Mouse (Mus musculus) ovary, postnatal 36 days (tissue): ENCODE data around the gene Mcee.

Source experiments
- DNase-seq: peaks from one replicate; pipeline ENCODE4 v3.0.0; 2022; ENCODE audit warnings: low spot score, mixed read lengths

The Mcee gene

DNA sequence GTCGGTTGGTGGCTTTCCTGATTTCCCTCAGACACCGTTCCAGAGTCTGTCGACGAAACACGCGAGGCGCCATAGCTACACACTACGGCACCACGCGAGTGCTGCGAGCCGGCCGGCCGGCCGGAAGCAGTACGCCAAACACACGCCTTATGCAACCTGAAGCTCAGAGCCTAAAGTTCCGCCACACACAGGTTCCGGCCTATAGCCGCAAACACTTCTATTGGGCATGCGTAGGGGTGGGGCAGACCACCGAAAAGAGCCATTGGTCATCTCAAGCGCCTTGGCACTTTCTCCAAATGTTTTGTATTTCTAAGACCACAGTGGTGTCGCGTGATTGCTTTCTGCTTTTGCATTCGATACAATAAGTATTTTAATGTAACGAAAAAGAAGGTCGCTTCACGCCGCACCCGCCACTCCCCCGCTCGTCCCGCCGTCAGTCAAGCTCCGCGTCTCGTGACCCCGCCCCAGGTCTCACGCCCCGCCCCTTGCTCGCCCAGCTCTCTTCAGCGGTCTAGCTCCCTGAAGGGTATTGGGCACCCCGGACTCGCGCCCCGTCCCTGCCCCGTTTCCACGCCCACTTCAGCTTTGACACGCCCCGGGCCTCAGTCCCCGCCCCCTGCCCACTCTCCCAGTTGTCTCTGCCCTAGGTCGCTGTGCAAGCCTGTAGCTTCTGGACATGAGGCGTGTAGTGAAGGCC lies at the start of gene Mcee, which contains the start of gene Mphosph10:
Mcee (plus strand) TSS at position 486 of the 697 bp plus-strand sequence.
Mphosph10 (minus strand) TSS at position 147 of the 697 bp plus-strand sequence.
- peak; percentile 99 for DNase-seq

DNA sequence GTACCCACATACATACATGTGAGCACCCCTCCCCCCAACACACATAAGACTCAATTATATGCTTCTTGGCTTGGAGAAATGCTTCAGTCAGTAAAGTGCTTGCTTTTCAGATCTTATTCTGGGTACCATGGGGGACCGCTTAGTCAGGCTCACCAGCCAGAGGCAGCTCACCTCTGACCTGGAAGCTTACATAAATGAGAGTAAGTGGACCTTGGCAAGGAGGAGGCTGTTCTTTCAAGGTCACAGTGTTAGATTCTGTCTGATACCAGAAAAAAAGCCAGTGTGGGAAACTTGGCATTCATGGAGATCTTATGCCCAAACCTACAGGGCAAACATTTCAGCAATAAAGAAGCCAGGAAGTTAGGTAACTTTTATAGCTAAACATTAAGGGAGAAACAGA lies 44.6 kb upstream of the Mcee start:
- no peak for DNase-seq

DNA sequence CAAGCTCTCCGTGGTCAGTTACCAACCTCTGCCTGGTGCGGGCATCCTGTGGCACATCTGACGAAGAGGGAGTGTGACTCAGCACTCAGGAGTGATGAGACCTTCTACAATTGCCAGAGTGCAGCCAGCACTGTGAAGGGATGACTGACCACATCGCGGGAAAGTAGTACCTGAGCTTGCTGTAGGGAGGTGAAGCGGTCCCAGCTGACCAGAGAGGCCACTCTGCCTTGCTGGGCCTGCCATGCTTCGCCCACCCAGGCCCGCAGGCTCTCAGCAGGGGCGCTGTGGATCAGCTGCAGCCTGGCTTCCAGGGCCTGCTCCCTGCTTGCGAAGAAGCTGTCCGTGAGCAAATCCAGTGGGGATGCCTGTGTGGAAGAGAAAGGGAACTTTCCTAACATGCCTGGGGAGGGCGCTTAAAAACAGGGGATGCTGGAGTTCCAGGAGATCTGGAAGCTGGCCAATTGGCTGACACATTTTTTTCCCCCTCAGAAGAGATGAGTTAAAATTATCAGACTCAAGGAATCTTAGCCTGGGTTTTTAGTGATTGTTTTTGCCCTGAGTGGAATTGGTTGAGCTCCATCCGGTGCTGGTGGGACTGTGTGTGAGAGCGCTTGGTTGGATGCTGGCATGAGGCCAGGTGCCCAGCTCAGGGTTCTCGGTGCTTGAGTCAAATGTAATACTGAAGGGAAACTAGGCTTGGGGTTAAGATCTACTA lies 43.1 kb upstream of the Mcee start:
- no peak for DNase-seq

DNA sequence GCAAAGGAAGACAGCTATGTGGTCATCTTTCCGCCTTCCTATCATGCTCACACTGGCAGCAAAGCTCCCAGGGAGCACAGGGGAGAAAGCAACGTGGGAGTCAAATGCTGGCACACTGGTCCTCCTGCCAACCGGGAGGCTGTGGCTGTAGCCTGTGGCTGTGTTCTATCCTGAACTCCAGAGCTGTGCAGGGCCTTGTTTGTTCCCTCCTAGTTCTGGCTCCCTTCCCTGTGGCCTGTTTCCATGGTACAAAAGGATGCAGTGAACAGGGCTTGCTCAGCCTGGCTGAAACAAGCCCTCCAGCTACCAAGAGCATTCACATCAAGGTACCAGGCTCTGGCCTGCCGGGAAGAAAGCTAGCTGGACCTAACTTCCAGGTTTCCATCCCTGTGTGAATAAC lies 41.3 kb upstream of the Mcee start:
- DNase-seq = no peak

DNA sequence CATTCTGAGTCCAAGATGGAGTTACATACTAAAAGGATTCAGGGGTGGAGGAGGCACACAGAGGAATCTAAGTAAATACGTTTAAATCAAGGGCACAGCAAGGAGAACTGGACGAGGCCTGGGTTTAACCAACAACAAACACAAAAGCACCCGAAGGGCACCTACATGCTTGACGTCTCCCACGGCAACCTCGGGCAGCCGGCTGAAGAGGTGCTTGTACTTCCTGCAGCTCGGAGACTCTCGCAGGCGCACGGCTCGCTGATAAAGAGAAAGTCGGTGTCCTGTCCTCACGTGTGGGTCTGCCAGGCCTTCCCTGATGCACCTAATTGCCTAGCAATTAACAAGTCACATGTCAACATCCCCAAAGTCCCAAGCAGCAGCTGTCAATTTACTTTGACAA lies 38.2 kb upstream of the Mcee start:
- no peak for DNase-seq

DNA sequence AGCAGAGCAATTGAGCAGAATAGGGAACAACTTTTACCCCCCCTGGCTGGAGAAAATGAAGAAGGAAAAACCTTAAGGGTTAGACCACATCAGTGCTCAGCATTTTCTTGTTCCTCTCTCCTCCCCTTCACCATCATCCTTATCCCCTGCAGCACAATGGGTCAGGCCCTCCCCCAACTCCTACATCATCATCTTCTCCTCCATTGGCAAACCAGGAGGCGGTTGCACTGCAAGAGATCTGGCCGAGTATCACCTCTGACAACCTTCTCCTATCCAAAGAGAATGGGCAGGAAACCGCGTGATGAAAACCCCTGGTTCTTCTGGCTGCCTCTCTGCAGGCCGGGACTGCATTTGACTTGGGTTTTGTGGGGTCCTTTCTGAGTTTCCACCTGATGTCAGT lies 35.7 kb upstream of the Mcee start:
- DNase-seq = no peak

DNA sequence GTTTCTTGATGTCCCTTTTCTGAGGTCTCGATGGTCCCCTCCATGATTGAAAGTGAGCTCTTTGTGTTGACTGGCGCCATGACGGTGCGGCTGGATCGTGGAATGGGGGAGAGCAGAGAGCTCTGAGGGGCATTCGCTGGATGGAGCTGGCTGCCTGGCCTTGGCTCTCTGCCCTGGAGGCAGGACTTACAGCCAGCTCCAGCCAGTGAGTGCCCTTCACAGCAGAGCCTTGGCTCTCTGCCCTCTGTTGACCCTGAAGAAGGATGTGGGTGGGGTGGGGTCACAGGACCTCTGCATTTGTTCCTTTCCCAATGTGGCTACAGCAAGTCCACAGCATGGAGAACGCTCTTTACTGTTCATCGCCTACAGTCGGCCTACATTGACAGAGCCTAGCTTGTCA lies 35.0 kb upstream of the Mcee start:
- peak; percentile 76 for DNase-seq

DNA sequence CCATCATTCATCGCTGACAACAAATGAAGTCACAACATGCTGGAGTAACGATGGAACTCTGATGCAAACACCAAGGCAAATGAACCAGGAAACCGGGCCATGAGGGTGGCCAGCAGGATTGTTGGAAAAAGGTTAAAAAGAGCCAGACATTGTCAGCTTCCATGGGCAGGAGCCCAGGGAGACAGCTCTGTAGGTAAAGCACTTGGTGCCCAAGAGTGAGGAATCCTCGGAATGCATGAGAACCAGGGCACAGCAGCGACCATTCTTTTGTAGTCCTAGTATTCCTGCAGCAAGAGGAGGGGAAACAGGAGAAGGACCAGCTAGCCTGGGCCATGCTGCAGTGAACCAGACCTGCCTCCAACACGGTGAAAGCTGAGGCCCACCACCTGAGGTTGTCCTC lies 33.7 kb upstream of the Mcee start:
- DNase-seq = no peak

DNA sequence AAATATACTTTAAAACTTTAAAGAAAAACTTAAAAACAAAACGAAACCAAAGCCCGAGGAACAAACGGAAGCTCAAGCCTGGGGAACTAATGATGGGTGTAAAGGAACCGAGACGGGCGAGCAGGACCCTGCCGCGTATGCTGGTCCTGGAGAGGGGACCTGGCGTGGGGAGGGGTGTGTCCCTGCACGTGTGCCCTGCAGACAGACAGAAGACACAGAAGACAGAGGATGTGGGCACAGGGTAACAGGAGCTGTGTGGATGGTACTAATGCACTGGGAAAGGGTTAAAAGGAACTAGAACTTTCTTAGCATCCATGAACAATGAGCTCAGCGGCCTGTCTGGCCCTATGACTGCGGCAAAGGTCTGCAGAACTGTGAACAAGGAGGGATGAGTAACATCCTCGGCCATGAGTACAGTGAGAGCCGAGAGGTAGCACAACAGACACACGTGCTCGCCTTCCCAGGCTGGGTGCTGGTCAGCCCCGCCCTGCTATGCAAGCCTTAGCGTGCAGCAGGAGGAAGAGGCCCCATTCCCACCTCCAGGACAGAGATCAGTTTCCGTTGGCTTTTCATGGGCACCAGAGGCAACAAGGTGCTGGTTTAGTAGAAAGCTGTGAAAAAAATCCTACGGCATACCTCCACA lies 32.3 kb upstream of the Mcee start:
- no peak for DNase-seq

DNA sequence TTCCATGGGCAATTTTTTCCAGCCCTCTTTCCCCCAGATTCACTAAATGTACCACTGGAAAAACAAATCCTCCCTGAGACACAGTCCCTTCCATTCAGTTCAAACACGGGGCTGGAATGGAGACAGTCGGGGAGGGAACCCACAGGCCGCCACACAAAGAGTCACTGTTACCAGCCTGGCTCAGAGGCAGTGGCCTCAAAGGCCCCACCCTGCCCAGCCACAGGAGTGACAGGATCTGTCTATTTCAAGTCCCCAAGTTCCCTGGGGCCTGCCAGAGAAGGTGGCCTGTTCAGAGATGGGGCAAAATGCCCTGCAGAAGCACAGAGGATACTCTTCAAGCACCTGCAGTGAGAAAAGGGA lies 31.8 kb upstream of the Mcee start:
- DNase-seq = no peak

DNA sequence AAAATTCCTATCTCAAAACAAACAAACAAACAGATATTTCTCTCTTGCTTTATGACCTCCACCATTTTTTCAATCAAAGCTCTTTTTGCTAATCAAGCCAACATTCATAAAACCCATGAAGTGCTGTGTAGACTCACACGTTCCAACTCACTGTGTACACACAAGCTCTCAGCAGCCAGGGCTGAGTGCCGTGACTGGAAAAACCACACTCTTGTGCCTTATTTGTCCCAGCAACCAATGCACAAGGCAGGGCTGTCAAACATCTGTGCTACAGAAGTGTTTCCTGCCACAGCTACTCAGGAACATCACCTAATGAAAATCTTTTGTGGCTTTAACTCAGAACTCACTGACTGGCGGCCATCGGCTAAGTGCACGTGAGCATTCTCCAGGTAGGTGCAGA lies 26.5 kb upstream of the Mcee start:
- DNase-seq = no peak

DNA sequence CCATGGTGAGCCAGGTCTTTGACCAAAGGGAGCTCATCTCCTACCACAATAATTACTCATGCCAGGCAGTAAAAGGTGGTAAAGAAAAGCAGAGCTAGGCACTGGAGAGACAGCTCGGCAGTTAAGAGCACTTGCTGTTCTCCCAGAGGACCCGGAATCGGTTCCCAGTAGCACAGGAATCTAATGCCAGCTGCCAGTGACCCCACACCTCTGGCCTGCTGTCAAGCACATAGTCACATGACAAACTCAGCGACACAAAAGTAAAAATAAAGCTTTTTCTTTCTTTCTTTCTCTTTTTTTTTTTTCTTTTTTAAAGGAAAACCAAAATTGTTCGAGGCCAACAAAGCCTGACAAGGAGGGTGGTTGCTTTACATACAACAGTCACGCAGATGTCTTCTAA lies 22.6 kb upstream of the Mcee start:
- no peak for DNase-seq

DNA sequence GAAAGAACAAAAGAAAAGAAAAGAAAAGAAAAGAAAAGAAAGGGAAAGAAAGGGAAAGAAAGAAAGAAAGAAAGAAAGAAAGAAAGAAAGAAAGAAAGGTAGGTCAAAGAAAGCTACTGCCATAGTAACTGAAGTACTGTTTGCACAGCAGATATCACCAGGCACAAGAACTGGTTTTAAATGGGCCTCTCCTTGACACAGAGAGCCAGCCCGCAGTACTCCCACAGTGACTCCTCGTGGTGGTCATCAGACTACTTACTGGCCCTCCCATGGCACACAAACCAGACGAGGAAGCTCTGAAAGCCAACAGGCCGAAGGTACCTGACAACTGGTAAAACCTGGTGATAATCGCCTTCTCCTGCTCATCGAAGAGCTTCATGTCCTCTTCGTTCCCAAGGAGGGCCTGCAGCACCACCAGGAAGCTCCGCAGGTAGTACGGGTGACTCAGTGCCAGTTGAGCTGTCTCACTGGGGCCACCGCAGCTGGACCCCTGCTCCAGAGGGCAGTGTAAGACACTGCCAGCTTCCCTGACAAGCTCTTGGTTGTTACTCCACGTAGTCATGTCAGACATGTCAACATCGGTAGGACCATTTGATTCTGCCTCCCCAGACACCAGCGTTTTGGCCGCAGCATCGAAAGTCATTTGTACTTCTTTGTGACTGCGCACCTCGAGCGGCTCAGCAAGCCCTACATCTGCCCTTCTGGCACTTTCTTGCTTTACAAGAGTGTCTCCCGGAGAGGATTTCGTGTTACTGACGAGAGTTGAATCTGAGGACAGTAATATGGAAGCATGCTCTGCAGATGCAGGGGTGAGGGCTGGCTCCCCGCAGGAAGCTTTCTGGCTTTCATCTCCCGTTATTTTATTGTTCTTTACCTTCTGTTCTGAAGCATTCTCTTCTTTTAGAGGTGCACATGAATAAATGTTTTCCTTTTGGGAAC lies 20.2 kb upstream of the Mcee start:
- no peak for DNase-seq

DNA sequence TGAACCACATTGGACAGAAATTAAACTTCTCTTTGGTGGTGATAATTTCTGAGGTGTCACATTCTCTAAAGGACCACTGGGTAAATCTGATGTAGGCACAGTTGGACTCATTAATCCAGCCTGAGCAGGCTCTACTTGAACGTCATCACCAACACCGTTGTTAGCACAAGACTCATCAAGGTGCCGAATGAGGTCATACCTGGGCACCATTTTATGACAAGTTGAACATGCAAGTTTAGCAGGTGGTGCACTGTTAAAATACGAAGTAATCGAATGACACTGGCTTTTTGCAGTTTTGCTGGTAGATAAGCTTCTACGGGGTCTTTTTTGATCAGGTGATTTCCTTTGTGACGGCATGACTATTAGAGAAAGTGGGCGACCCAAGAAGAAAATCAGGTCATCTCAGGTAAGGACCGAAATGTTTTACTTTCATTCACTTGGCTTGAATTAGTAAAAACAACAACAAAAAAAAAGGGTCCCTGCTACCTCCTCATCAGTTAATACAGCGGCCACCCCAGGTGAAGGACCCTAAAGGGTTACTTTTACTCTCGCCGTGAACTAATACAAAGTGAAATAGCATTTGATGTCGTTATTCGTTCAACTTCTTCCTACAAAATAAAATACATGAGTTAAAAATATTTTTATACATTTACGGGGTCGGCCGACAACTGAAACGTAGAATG lies 19.1 kb upstream of the Mcee start:
- DNase-seq = no peak

DNA sequence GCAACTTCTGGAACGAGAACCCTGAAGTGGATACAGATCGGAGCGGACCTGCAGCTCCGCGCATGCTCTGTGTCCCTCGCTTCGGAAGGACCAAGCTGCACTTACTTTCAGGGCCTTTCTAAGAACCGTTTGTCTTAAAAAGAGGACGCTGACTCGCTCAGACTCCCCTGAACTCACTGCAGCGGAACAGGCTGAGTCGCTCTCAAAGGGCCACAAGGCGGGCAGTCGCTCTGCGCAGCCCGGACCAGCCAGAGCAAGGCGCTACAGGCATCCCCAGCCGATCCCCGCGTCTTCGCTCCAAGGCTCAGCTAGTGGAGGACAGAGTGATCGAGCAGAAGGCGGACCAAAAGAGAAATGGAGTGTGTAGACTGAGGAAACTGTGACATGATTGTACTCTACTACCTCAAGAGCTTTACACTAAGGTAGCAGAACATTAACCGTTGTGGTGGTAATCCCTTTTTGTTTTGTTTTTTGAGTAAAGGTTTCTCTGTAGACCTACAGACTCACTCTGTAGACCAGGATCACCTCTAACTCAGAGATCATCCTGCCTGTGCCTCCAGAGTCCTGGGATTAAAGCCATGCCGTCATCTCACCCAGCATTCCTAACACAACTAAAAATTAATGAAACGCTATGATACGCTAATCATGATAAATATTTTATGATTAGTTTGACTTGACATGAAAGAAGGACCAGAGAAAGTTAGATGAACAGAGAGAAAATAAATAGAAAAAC lies 18.4 kb upstream of the Mcee start, which contains the start of gene Fan1:
Fan1 (minus strand) TSS at position 266 of the 733 bp plus-strand sequence.
- DNase-seq = peak; percentile 87

DNA sequence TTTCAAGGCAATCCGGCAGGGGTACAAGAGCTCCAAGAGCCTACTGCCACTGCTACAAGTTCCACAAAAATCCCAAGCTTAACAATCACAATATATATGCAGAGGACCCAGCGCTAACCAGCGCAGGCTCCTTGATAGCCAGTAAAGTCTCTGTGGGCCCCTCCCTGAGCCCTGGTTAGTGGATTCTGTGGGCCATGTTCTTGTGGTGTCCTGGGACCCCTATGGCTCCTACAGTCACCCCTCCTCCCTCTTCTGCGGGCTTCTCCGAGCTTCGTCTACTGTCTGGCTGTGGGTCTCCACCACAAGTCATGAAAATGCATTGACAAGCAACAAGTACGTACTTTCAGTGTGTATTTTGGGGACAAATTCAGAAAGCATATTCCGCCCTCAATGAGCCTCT lies 928 bp upstream of the Mcee start:
- DNase-seq = no peak

DNA sequence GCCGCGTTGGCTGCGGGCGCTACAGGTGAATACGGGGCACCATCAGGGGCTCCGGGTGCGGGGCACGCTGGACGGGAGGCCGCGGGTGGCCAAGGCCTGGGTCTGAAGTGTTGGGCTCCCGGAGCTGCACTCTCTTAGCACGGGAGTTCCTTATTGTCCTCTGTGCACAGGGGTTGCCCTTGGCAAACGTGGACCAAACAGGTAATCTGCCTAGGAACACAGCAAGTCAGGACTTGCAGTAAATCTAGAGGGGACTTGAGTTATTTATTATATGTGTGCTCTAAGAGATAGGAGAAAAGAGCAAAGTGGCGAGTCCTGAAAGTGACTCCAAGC lies 378 bp downstream of the Mcee start:
- no peak for DNase-seq

DNA sequence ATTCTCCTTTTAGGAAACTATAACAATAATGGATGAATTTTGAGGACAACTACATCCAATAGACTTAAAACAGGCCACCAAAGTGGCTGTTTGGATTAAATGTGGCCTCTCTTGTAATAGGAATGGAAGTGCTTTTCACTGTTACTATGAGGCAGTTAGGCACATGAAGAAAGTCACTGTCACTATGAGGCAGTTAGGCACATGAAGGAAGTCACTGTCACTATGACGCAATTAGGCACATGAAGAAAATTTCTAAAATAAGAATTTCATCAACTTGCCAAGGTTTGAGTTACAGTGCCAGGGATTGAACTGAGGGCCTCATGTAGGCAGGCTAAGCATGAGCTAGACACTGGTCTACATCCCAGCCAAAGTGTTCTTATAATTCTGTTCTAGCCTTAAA lies 8.3 kb downstream of the Mcee start:
- DNase-seq = no peak

DNA sequence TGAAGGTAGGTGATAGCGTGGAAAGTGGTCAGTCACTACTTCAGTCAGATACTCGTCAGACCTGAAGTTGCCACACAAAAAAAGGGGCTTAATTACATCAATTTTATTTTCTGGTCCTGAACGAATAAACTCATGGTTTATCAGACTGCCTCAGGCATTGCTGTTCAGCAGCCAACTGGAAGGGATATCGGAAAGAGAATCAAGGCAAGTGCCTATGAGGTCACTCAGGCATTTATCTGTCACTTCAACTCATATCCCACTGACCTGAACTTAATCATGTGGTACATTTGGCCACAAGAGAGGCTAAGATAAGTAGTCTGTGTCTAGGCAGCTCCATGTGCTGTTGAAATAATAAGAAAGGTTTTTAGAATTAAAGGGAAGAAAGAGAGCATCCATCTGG lies 10.0 kb downstream of the Mcee start:
- no peak for DNase-seq

DNA sequence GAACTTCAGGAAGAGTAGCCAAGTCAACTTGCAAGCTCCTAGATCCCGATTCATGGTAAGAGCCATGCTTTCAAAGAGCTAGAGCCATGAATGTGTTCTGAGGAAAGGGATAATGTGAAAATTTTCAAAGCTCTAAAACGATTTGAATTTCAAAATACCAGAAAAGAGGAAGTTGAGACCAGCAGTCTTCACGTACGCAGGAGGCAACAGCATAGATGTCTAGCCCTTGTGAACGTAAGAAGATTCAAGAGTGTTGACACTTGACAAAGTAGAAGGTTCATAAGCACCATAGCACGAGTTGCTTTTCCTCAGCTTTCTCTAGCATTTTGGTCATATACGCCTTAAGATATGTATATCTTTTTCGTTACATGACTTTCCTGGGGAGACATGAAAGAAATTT lies 11.6 kb downstream of the Mcee start:
- DNase-seq = no peak

DNA sequence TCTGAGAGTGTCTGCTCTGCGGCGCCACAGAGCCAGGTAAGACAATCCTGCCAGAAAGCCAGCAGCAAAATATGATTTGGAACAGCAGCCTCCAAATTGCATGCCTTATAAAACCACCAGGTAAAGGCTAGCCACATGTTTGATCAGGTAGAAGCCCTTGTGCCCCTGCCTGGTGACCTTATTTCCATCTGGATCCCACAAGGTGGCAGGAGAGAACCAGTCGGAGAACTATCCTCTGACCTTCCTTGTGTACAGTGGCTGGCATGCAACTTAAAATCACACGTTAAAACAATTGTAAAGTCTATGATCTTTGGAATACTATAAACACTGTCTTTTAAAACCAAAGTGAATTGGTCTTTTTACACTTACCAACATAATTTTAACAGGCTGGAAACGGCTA lies 32.5 kb downstream of the Mcee start:
- no peak for DNase-seq
